Mouse (Mus musculus): ENCODE measurements at regions not wholly inside any gene's neighbourhood (a gene's known extent, or its start where the extent isn't known, plus 50 kb on each side); places are given as distances from the start of the nearest gene placed in this dataset.

- DNase-seq, result peak; percentile 40
Observed at GRCm38 (mm10) chr2:47750997-47751623, 1062.8 kb upstream of the Acvr2a start.

DNA sequence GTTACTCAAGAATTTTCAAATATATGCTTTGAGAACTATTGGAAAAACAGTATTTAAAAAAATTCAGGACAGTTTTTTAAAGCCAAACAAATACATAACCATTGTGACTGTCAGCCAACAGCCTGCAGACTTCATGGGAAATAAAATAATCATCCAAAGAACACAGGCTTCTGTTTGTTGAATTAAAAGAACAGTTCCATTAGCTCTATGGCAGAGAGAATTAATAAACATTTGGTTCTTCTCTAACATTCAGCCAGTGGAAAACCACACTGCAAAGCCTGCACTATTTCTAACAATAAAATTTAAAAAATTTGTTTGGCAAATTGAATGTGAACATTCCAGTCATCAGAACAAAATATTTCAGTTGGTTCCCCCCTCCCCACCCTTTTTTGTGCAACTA is 1058.2 kb upstream of the Acvr2a start:
- DNase-seq, result no peak

GRCm38 (mm10) chr2:47756248-47756647 is 1057.7 kb upstream of the Acvr2a start:
- DNase-seq, result no peak

DNA sequence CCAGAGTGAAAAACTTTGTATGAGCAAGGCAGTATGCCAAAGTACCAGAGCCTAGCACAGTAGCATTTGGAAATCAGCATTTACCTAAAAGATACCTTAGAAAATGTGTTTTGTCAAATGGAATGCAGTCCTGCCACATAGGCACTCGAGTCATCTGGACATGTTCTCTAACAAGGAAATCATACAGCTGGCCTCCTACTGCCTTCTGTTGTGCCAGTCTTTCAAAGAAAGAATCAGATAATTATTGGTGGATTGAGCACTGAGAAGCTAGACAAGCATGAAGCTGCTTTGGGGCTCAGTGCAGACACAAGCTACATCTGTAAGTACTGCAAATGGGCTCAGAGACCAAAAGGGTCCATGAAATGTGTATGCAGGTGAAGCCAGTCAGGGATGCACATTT is 1038.1 kb upstream of the Acvr2a start:
- DNase-seq, result peak; percentile 55

DNA sequence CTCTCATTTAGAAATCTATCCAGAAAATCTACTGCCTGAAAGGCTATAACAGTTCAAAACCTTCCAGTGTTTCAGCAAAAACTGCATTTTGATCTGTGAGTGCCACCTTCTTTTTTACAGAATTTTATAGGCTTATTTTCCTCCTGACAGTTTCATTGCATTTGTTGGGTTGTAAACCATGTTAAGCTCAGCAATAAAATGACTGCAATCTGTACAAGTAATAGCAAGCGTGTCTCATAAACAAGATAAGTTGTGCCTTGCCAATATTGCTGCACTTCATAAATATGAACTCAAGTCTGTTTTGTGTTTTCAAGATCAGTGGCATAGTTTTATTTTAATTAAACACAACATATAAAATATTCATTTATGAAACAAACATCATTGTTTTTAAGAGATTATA is 1036.9 kb upstream of the Acvr2a start:
- no peak for DNase-seq

DNA sequence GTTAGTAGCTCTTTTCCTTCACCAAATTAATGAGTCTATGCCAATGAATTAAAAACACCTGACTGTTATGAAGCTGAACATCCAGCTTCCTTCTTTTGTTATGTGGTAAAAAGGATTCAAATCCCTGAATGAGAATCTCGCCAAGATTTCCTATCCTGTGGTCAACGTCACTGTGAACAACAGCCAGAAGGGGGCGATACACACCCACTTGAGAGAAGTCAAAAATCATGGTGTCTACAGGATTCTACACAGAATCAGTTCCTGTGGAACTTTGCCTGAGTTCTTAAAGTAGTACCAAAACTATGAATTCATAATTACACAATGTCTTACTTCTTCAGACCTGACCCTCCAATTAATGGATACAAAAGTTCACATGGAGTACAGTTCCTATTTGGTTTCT is 1028.1 kb upstream of the Acvr2a start:
- peak; percentile 22 for DNase-seq

DNA sequence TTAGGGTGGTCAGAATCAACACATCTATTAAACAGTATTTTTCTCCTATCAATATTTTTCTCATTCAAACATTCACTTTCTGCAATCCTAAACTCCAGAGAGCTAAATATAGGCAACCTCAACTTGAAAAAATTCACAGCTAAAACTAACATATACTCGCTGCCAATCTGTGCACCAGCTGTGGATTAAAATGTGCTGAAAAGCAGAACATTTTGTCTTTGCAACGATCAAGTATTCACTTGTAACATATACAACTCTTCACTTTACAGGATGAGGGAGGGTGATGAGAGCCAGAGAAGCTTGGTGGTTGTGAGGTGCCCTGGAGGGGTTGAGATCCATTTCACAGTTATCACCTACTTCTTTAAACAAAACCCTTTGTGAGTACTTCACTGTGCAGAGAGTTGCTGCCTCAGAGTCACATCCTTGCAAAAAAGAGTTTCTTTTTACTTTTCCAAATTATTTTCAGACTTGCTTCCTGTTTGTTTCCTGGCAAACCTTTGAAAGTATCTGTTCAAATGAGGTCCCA is 991.1 kb upstream of the Acvr2a start:
- DNase-seq, result peak; percentile 53

- DNase-seq, result no peak
Observed at GRCm38 (mm10) chr2:47832493-47832892, 981.4 kb upstream of the Acvr2a start.

DNA sequence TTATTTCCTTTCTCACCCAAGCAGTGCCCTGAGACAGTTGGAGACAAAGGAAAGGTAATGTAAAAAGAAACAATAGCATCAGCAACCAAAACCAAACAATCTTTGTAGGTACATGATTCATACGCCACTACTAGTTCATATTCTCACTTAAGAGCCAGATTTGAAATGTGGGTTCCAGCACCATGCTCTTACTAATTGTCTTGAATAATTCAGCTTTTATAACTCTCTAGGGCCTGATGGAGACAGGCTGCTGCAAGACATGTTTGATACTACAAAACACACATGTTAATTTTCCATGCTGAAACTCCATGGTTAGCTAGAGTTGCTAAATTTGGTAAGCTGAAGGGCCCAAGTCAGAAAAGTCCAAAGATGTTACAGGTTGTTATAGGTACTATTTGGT is 980.4 kb upstream of the Acvr2a start:
- no peak for DNase-seq

DNA sequence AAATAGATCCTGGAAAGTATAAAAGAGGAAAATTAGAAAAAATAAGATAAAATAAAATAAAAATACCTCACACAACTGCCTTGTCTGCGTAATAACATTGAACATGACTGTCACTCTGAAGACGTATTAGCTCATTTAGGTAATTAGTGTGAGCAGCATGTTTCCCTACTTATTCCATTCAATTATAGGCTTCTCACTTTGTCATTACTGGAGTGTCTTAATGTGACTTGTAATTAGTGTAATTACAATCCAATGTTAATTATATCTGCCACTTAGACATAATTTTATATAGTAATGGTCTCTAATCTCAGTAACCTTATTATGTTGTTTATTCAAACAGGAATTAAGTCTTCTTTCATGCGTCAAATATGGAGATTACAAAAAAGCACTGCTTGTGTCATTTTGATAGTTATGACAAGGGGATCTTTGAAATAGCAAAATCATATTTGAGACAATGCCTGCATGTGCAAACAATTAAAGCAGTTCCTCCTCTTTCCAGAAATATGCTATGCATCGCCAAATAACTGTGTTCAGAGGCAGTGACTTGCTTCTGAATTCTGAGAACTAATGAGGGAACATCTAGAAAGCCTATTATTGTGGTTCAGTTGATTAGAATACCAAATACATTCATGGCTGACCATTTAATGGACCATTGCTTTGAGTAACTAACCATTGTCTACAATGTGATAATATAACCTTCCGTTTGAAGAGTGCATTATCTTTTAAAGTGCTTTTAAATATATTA is 979.7 kb upstream of the Acvr2a start:
- DNase-seq, result no peak

GRCm38 (mm10) chr2:47857229-47857628 is 956.7 kb upstream of the Acvr2a start:
- no peak for DNase-seq

GRCm38 (mm10) chr2:47862446-47862845 is 951.5 kb upstream of the Acvr2a start:
- DNase-seq, result no peak

DNA sequence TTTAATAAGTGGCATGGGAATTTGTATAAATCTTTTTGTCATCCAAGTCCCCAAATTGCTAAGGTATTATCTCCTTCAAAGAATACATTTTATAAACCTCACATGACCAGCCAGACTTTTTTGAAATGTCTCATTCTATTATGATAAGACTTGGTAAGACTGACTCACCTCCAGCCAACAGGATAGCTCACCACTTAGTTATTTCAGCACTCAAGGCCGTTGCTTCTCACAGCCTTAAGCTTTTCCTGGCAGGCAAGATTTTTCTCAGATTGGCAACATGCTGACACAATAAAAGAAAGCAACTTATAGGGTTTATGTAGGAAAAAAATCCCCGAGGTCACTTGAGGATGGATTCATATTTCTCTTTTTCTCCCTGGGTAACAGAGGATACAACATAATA is 935.9 kb upstream of the Acvr2a start:
- DNase-seq, result no peak

DNA sequence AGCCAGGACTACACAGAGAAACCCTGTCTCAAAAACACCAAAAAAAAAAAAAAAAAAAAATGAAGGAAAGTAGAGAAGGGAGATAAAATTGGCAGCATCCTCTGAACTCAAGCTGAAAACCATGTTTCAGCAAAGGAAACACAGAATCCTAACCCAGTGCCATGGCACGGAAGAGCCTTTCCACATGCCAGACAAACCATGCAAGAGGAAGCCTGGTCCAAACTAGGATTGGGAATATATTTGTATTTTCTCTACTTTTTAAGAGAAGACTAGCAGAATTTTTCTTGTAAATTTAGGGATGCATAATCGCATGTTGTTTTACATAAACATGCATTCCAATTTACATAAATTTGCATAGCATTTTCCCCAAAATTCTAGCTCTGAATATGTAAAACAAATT is 934.8 kb upstream of the Acvr2a start:
- DNase-seq, result no peak

DNA sequence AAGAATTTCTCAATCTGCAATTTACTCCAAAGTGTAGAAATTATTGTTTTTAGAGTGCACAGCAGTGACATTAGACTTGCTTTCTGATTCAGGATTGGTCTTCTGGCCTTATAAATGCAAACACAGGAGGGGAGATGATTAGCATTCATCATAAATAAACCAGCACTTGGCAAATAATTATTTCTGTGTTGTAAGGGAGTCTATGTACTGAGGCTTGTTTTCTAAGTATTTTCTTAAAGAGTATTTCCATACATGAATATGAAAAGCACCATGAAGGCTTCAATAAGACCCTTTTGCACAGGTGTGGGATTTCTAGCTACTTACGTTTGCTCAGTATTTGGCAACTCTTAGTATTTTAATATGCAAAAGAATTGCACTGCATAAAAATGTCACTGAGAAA is 934.1 kb upstream of the Acvr2a start:
- no peak for DNase-seq

DNA sequence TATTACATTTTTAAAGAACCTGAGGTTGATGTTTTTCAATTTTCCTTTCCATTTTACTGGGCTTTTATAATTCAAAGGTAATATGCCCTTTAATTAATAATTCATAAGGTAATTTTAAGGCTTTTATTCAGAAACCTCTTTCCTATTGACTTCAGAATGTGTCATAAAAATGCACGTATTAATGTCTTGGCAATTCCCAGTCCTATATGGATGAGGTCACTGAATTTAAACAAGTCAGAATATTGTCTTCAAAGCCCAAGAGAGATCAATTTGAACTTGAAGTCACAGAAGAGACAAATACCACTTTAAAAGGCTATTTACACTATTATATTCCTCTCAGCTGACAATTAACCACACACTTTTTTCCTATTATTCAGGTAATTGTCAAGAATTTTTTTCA is 925.7 kb upstream of the Acvr2a start:
- no peak for DNase-seq

DNA sequence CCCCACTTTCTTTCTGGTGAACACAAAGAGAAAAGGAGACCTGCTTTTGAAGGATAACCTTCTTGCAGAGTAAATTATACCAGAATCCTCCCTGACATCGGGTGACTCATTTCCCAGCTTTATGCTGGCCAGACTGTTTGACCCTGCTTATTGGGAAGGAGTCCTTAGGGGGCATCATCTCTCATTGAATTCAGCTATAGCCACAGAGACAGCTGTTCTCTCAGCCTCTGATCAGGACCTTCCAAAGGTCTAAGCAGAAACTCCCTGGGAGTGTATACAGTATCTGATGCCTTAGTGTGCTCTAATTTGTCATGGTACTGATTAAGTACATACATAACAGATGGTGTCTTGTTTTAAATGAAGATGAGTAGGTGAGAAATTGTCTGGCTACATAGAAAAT is 922.5 kb upstream of the Acvr2a start:
- no peak for DNase-seq

GRCm38 (mm10) chr2:47892879-47893278 is 921.0 kb upstream of the Acvr2a start:
- DNase-seq, result no peak

DNA sequence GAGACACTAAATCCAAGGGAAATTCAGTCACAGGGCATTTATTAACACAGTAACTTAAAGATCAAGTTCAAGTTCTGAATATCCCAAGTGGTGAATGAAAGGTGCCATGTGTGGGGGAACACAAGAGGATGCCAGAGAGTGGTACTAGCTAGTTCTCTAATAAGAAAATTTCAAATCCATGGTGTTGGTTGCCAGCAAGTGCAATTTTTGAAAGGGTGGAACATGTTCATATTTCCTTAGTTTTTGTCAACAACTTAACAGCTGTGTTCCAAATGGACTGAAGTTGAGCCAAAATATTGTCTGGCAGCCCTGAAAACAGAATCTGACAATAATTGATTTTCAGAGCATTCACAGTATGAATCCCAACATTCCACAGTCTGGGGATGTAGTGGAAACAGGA is 919.1 kb upstream of the Acvr2a start:
- peak; percentile 23 for DNase-seq

DNA sequence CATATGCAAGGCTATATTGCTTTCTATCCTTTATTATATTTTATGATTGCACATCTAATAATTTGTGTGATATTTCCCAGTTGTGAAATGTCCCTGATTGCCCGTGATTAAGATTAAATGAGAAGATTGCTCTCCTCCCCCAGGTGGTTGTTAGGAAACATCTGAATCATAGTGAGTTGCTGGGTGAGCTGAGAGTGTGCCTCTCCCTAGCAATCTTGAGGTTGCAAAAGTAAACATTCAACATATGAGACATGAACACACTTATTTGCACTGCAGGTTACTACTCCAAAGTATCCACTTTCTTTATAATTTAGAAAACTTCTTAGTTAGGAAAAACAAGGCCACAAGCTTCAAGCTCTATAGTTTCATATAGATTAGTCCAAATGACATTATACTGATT is 899.6 kb upstream of the Acvr2a start:
- DNase-seq, result no peak

- DNase-seq, result no peak
Observed at GRCm38 (mm10) chr2:47914986-47915485, 898.9 kb upstream of the Acvr2a start.

- DNase-seq, result no peak
Observed at GRCm38 (mm10) chr2:47922965-47923364, 890.9 kb upstream of the Acvr2a start.

GRCm38 (mm10) chr2:47926620-47927019 is 887.3 kb upstream of the Acvr2a start:
- DNase-seq, result no peak

- DNase-seq, result no peak
Observed at GRCm38 (mm10) chr2:47945061-47945460, 868.8 kb upstream of the Acvr2a start.

All from layer of hippocampus, adult 9-11 months (tissue).